Mouse (Mus musculus): ENCODE results near the gene Htra1. TPM values are rescaled to one million over a fixed set of nuclear protein-coding genes. Genes with fewer than 3 reads are reported as not detected.

Htra1 gene
- total RNA-seq, 2 experiments from 2014 or later = not detected

DNA sequence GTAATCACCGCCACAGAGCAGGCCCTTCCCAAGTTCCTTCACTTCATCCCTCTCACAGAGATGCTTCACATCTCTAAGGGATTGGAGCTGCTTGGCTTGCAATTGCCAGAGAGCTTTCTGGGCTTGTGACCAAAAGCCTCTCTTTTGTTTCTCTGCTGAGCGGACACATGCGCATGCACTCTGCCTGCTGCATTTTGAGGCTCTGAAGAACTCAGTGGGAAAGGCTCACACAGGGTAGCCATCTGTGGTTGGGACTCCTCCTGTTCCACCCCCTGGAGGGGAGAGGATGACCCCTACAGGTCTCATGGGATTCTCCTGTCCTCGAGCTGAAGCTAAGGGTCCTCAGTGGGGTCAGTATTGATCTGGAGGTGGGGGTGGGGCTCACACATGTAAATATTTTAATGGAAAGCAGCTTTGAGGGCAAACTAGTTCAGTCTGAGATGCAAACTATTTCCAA is 30.0 kb downstream of the Htra1 start:
- no peak for ATAC-seq (ENCODE audit: poor library complexity, severe bottlenecking)

DNA sequence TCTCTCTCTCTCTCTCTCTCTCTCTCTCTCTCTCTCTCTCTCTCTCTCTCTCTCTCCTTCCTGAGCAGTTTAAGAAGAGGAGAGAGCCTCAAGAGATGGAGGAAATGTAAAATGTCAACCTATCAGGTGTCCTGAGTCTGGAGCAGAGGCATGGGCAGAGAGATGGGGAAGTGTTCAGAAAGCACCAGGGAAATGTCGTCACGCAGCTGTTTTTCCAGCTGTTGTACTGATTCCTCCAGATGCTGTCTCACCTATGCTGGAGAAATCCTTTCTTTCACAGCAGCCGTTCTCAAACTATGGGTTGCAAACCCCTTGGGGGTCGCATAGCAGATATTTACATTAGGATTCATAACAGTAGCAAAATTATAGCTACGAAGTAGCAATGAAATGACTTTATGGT is 30.5 kb downstream of the Htra1 start:
- ATAC-seq (ENCODE audit: poor library complexity, severe bottlenecking) = no peak

DNA sequence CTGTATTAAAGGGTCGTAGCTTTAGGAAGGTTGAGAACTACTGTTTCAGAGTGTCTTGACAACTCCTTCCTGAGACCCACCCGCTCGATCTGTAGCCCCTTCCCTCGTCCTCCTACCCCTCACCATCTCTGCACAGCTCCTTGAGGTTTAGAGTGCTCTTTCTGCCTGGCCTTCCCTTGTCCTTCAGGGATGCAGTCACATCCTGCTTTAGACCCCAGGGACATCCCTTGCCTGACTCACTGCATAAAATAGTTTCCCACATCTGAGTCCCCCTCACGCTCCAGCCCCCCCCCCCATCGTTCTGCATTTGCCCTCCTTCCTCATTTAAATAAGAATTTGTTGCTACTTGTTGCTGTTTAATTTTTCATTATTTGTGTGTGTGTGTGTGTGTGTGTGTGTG is 31.0 kb downstream of the Htra1 start:
- ATAC-seq (ENCODE audit: poor library complexity, severe bottlenecking) = no peak

DNA sequence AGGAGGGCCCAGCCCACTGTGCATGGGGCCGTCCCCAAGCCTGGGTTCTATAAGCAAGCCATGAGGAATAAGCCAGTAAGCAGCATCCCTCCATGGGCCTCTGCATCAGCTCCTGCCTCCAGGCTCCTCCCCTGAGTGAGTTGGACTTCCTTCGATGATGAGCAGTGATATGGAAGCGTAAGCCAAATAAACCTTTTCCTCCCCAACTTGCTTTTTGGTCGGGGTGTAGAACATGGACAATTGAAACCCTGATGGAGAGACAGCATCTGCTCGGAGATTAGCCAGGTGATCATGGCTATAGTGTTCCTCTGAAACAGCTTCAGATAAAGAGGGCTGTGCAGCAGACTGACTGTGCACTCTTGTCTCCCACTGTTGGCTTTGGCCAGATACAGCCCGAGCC is 32.0 kb downstream of the Htra1 start:
- no peak for ATAC-seq (ENCODE audit: poor library complexity, severe bottlenecking)

DNA sequence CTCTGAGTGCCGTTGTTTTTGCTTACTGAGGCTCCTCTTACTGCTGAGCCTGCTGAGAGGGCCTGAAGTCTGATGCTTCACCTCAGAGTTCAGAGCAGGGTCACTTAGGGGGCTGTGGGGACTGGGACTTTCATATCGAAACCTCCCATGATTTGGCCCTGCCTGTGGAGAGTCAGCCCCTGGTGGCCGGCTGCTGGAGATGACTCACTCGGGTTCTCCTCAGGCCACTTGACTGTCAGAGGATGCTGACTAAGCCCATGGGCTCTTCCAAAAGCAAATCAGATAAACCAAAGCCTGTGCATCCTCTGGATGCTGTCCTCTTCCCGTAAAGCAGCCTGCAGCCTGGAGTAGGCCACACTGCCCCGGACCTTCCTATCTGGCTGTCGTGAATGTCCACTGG is 32.6 kb downstream of the Htra1 start:
- no peak for ATAC-seq (ENCODE audit: poor library complexity, severe bottlenecking)

DNA sequence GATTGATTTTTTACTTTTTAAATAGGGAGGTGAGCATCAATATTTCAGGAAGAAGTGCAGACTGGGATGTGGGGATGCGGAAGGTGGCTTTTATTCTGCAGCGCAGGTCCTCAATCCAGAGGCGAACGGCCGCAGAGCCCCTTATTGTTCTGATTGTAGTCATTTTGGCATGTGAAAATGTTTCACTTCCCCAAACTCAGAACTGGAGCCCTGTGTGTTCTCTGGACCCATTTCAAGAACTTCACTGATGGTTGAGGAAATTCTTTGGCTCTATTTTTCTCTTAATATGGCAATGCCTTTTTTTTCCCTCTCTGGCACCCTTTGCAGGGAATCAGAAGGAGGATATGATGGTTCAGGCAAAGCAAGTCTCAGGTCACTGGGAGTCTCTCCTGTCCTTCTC is 33.2 kb downstream of the Htra1 start:
- peak; percentile 33; the same call in 1 of the 2 replicates for ATAC-seq (ENCODE audit: poor library complexity, severe bottlenecking)

DNA sequence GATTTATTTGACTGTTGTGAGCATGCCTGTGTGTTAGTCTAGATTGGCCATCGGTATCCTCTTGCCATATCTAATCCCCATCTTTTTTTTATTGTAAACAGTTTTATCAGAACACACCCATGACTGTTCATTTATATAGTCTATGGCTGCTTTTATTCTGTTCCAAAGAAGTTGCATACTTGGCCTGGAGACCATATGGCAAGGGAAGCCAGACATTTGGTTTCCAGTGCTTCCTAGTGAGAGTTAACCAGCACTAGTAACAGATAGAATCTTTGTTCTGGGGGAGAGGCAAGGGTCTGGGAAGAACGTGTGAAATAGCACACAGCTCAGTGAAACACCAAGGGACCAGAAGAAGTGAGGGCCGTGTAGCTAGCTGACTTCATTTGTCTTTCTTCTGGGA is 33.6 kb downstream of the Htra1 start:
- no peak for ATAC-seq (ENCODE audit: poor library complexity, severe bottlenecking)

DNA sequence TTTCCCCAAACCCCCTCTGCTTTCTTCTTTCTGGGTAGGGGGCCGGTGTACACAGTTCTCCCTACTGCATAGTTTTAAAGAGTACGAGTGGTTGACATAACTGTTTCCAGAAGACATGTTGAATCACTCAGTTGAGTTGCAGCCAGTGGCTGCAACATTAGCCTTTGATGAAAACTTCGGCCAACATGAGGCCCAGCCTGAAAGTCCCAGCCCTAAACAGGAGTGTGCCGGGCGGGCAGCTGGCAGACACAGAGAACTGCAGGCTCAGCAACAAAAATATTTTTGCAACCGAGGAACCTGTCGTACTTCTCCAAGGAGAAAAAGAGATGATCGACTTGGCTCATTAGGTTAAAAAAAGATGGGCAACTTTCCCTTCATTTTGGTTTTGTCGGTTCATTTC is 36.9 kb downstream of the Htra1 start:
- no peak for ATAC-seq (ENCODE audit: poor library complexity, severe bottlenecking)

DNA sequence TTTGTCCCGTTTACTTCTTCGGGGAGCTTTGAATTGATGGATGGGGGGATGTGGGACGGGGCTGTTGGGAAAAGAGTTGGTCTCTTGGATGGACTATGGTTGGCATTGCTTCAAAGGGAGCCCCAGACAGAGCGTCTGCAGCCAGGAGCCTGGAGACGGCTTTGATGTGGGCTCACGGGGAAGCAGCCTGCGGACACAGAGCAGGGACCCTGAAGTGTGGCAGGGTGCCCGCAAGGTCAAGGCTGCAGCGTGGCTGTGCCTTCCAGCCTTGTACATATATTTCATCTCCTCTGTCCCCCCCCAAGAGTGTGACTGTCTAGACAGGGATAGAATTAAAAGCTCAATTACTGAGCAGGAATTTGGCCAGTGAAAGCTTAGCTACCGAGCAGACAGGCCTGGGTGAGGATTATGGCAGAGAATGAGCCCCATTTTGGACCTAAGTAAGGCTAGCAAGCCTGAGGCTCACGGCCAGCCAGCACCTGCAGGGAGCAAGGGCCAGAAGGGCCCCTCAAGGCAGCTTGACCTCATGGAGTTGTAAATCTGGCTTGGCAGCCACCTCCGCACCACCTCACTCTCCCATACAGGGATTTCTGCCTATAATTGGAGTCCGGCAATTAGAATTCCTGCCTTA is 40.5 kb downstream of the Htra1 start:
- ATAC-seq (ENCODE audit: poor library complexity, severe bottlenecking) = no peak

DNA sequence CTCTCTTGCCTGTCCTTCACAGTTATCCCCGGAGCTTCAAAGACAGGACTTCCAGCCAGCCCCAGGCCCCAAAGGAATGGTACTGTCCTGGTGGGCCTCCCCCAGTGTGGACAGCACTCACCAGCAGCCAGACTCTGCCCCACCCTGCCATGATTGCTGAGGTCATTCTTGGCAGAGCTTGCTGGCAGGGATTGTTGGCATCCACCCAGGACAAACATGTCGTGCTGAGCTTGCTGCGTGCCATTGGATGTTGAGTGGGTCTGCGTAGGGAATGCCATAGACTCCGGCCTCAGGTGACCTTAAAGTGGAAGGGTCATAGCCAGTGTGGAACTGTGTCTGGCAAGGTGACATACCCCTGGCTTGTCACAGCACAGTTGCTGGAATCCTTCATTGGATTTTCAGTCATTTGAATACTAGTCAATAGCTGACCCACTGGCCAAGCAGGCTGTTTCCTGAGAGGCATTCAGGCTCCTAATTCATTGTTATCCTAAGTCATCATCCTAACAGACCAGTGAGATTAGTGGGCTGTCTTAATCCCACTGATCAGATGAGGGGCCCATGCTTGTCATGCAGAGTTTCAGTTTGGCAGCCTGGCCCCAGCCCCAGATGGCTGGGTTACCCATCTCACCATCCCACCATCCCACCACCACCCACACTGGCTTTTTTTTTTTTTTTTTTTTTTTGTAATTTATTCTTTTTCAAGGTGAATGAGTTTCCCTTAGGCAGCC is 42.0 kb downstream of the Htra1 start:
- ATAC-seq (ENCODE audit: poor library complexity, severe bottlenecking) = no peak

DNA sequence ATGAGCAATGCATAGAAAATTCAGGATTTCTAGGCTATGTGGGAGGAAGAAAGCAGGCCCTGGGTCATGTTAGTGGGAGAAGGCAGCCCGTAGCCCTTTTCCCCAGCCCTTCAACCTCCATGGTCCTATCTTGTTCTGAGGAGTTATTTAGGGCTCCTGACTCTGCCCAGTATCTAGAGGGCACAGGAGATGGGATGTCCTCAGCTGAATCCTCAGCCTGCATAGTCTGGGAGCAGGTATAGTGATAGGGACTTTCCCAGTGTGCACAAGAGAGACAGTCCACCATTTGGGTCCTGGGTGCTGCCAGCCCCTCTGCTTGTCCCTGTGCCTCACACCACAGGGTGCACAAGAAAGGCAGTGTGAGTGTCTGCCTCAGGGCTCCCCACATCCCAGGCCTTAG is 42.6 kb downstream of the Htra1 start:
- no peak for ATAC-seq (ENCODE audit: poor library complexity, severe bottlenecking)

DNA sequence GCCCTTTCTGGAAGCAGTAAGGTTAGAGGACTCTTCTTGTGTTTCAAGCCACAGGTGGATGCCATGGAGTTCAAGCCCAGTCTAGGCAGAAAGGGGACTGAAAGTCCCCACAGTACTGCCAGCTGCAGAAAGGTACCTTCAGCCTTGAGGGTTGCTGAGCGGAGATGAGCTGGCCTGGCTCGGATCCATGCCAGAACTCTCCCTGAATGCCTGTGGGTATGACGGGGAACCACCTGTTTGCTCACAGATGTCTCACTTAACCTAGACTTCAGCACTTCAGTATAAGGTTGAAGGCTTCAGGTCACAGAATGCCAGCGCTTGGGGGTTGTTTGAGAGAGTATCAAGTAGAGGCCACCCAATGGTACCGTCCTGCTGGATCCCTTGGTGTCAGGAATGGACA is 44.2 kb downstream of the Htra1 start:
- no peak for ATAC-seq (ENCODE audit: poor library complexity, severe bottlenecking)

DNA sequence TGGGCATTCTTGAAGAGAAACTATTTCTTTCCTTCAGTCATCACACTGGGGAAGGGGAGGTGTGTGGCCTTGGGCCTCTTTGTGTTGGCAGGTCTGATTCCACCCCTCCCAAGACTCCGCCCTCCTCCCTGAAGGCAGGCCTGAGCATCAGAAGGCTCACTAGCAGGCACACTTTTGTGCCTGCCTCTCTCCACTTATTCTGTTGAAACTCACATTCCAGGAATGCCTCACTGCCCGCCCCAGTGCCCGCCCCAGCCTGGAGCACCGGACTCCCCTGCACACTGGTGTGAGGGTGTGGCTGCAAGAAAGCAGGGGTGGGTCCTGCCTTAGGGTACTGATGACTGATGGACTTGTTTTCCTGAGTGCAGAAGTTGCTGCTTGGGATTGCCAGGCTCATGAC is 46.5 kb downstream of the Htra1 start:
- no peak for ATAC-seq (ENCODE audit: poor library complexity, severe bottlenecking)

DNA sequence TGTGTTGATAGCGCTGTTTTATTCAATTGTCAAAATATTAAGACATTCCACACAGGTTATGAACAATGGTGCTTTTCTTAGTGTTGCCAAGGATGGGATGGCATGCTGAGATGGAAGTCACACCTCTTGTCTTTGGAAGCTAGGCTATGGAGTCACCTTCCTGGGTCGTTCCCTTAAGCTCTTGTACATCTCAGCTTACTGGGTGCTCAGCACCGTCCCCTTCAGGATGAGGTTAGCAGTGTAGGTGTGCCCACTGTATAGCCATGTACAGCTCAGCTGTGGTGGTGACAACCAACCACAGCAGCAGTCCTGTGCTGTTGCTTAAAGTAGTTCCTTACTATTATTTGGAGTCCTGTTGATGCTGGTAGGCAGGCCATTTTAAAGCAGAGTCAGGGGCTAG is 47.0 kb downstream of the Htra1 start:
- ATAC-seq (ENCODE audit: poor library complexity, severe bottlenecking) = no peak

DNA sequence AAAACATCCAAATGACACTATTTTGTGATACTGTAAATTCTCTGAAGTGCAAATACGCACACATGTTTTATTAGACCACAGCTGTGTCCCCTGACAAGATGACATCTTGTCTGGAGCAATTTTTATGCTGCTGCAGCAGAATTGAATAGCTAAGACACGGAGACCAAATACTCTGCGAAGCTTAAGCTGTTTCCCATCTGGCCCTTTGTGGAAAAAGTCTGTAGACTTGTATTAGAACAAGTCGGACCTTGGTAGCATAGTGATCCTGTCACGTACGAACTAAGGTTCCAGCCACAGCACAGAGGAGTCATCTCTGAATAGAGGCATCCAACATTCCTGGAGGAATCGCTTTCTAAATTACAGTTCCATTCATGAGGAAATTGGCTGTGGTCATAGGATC is 48.4 kb downstream of the Htra1 start:
- ATAC-seq (ENCODE audit: poor library complexity, severe bottlenecking) = no peak

DNA sequence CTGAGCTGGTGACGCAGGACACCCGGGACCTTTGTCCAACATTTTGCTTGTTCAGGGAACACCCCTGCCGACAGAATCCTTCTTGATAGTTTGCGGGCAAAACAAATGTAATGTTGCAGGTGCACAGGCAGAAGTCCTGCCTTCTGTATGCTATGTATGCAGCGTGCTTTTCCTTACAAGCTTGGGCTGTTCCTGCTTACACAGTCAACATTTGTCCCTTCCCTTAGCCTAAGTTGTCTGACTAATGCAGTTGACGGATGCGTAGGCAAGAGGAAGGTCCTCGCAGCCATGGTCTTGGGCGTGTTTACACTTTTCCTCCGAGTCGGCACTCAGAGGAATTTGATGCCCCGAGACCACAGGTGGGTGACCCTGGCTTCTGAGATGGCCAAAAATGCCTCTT is 49.3 kb downstream of the Htra1 start:
- no peak for ATAC-seq (ENCODE audit: poor library complexity, severe bottlenecking)

DNA sequence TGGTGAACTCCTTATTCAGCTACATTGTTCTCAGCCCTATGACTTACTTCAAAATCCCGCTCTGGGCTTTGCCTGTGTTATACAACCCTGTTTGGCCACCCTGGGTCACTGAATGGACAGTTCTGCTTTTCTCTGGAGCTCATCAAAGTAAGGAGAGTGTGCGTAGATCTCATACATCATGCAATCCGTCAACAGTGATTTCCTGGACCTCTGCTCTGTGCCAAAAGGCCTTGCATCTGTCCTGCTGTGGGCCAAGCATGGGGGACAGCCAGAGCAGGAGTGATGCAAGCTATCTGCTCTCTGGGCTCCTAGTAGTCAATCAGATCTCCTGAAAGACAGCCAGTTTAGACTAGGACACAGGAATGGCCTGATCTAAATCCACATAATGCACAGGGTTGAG is 49.8 kb downstream of the Htra1 start:
- no peak for ATAC-seq (ENCODE audit: poor library complexity, severe bottlenecking)

DNA sequence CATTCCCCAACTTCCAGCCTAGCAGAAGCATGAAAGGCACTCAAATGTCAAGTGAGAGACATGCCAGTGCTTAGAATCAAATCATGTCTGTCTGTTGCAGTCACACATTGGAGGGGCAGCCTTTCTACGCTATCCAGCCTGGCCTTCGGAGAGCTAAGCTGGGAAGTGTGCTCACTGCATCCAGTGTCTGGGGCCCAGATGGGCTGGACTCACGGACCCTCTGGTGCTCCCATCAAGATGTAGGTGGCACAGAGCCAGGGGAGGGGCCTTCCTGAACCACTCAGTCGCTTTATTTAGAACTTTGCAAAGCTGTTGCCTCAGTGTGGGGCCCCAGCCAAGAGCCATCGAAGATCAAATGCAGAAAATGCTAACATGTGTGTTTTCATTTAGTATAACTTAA is 52.2 kb downstream of the Htra1 start:
- no peak for ATAC-seq (ENCODE audit: poor library complexity, severe bottlenecking)

DNA sequence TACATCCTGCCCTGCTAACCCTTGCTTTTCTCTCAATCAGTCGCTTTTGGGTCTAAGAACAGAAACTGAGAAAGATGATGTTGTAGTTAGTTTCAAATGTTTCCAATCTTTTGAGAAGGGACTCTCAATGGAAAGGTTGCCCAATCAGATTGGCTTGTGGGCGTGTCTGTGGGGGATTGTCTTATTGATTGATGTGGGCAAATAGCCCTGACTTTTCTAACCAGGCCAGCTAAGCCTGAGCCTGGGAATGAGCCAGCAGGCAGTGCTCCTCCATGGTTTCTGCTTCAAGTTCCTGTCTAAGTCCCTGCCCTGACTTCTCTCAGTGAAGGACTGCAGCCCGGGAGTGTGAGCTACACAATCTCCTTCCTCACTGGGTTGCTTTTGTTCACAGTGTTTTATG is 53.5 kb downstream of the Htra1 start:
- no peak for ATAC-seq (ENCODE audit: poor library complexity, severe bottlenecking)

DNA sequence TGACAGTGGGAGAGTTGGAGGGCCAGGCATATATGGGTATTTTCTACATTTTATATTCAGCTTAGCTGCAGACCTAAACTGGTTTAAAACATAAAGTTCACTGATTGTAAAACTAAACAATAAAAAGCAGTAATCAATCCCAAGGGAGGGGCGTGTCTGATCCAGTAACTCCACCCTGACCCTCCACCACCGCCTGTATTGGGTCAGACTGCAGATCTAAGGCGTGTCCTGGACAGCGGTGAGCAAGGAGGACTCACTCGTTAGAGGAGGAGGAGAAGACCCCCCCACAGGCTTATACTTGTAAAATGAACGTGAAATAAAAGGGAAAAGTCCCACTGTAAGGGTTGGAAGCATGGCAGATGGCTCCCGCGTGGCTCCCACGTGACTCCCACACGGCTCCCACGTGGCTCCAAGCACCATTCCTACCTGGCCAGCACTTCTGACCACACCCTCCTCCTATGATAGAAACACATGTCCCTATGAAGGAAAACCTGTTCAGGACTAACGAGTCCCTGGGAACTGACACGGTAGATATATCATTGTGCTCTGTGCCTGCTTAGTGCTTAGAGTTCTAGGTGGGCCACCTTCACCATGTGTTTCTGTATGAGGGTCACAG is 55.4 kb downstream of the Htra1 start:
- ATAC-seq (ENCODE audit: poor library complexity, severe bottlenecking) = no peak

DNA sequence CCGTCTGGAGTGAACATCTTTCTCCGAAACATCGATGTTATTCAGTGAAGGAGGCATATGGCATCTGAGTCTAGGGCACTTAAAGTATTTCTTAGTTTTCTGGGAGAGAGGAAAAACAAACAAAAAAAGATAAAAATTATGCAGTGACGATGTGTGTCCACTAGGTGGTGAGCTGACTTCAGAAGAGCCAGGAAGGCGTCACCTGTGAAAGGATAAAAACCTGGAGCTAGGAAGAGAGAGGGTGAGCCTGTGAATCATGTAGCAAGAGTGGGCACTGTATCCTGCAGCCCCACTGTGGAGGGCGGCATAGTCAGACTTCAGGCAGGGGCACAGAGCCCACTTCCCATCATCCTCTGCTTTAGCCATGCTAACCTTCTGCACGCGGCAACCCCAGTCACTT is 58.0 kb downstream of the Htra1 start:
- no peak for ATAC-seq (ENCODE audit: poor library complexity, severe bottlenecking)

DNA sequence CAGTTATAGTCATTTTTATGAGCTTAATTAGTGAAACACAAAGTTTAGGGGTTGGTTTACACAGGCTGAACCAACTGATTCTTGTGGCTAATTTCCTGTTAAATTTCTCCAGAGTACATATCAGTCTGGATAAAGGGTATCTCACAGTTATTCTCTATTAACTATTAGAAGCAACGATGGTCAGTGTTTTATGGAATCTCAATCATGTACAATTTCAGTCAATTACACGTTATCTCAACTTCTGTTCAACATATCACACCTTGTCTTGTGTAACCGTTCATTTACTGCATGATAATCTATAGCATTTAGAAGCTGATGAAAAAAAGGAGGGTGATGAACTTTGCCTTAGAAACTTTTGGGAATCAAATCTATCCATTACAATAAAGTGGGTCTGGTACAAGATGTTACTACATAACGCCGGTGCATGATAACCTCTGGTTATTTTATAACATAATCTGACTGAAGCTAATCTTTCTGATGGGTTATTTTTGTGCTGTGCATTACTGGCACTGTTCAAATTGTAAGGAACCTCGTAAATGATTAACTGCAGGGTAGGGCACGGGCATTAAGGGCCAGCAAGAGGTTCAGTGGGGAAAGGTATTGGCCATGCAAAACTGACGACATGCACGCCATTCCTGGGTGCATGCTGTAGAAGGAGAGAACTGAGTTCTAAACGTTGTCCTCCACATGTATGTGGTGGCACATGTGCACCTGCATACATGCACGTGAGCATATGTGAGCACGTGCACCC is 66.2 kb downstream of the Htra1 start:
- ATAC-seq (ENCODE audit: poor library complexity, severe bottlenecking) = no peak
